Mouse (Mus musculus) olfactory bulb, adult 2 months (tissue): ENCODE results near the gene Mthfd2l.

Experiments used
- CTCF ChIP-seq: fragments of 200-500 bp; IDR thresholded peaks from 2 replicates; pipeline ENCODE4 v1.5.1; 2012; ENCODE audit warnings: low read depth, mild to moderate bottlenecking, low read length, moderate library complexity; ENCODE audit not compliant: insufficient read depth
- POLR2A ChIP-seq: fragments of 200-500 bp; IDR thresholded peaks from 2 replicates; pipeline ENCODE4 v1.6.1; 2012; ENCODE audit warnings: mild to moderate bottlenecking, low read depth, low read length, moderate library complexity; ENCODE audit not compliant: insufficient read depth

GRCm38 (mm10) chr5:90900147-90900546 is 30.8 kb upstream of the Mthfd2l start:
- TF ChIP-seq CTCF (no peak), POLR2A (no peak)
